Mouse (Mus musculus) urinary bladder, adult 18-20 months (tissue): ENCODE data around the gene Cd38.

Experiments
- DNase-seq, 2 experiments: peaks; one replicate each; pipeline ENCODE4 v3.0.0; 2022; ENCODE audit warnings: low spot score in 2 of 2, mixed read lengths in 2 of 2

Gene Cd38

GRCm38 (mm10) chr5:43868253-43868652 lies at the start of gene Cd38:
Cd38 (plus strand) TSS chr5:43868553.
- DNase-seq: no peak

- DNase-seq: no peak
These were observed 49.7 kb upstream of the Cd38 start, which contains the start of gene Bst1 for GRCm38 (mm10) chr5:43818695-43819094. Bst1 (plus strand) TSS chr5:43818885.

GRCm38 (mm10) chr5:43820785-43821184 lies 47.6 kb upstream of the Cd38 start:
- no peak for DNase-seq

GRCm38 (mm10) chr5:43821538-43821937 lies 46.8 kb upstream of the Cd38 start, which contains the start of gene Fbxl5:
Fbxl5 (minus strand) TSS chr5:43821638.
- DNase-seq: no peak

GRCm38 (mm10) chr5:43822199-43822598 lies 46.2 kb upstream of the Cd38 start:
- DNase-seq: no peak

- DNase-seq: no peak
These were observed 45.5 kb upstream of the Cd38 start for GRCm38 (mm10) chr5:43822824-43823223.

- DNase-seq: no peak
These were observed 43.8 kb upstream of the Cd38 start for GRCm38 (mm10) chr5:43824580-43824979.

- DNase-seq: no peak
These were observed 41.5 kb upstream of the Cd38 start for GRCm38 (mm10) chr5:43826883-43827282.

- DNase-seq: no peak
These were observed 41.0 kb upstream of the Cd38 start for GRCm38 (mm10) chr5:43827366-43827765.

- no peak for DNase-seq
These were observed 31.8 kb upstream of the Cd38 start for GRCm38 (mm10) chr5:43836590-43836989.

- DNase-seq: no peak
These were observed 31.0 kb upstream of the Cd38 start for GRCm38 (mm10) chr5:43837372-43837771.

GRCm38 (mm10) chr5:43841144-43842010 lies 27.0 kb upstream of the Cd38 start:
- peak in 1 of 2 experiments; percentile 25 for DNase-seq

GRCm38 (mm10) chr5:43842011-43842285 lies 26.4 kb upstream of the Cd38 start:
- DNase-seq: peak in 1 of 2 experiments; percentile 12

GRCm38 (mm10) chr5:43842576-43843155 lies 25.7 kb upstream of the Cd38 start:
- DNase-seq: no peak

- DNase-seq: no peak
These were observed 23.3 kb upstream of the Cd38 start for GRCm38 (mm10) chr5:43845083-43845482.

- no peak for DNase-seq
These were observed 22.7 kb upstream of the Cd38 start for GRCm38 (mm10) chr5:43845646-43846045.

GRCm38 (mm10) chr5:43846227-43846626 lies 22.1 kb upstream of the Cd38 start:
- DNase-seq: no peak

- no peak for DNase-seq
These were observed 20.8 kb upstream of the Cd38 start for GRCm38 (mm10) chr5:43847555-43847954.

- DNase-seq: no peak
These were observed 20.1 kb upstream of the Cd38 start for GRCm38 (mm10) chr5:43848275-43848674.

GRCm38 (mm10) chr5:43853096-43853867 lies 15.1 kb upstream of the Cd38 start:
- DNase-seq: no peak

- no peak for DNase-seq
These were observed 14.4 kb upstream of the Cd38 start for GRCm38 (mm10) chr5:43853868-43854488.

- DNase-seq: no peak
These were observed 12.6 kb upstream of the Cd38 start for GRCm38 (mm10) chr5:43855769-43856168.
